Mouse (Mus musculus) G1E (cell line): ENCODE data around the gene Tom1l1. TPM values are rescaled to one million over a fixed set of nuclear protein-coding genes. Genes with fewer than 3 reads are reported as not detected.

Experiments
- ATAC-seq: 2 replicates; pipeline ENCODE4 v1.8.0; 2016; ENCODE audit warnings: mild to moderate bottlenecking; ENCODE audit not compliant: insufficient number of reproducible peaks, poor library complexity, low FRiP score, severe bottlenecking; ENCODE audit errors: extremely low read depth
- DNase-seq: peaks from one replicate; pipeline ENCODE4 v3.0.0; 2012; ENCODE audit warnings: low spot score
- H3K27me3 ChIP-seq: 2 replicates; pipeline ENCODE4 v1.6.1; 2012; ENCODE audit warnings: mild to moderate bottlenecking, low read length, inconsistent platforms; ENCODE audit not compliant: insufficient read depth
- H3K36me3 ChIP-seq: replicated peaks from 2 replicates; pipeline ENCODE3; 2012; ENCODE audit warnings: mild to moderate bottlenecking, inconsistent platforms
- H3K4me1 ChIP-seq: 2 replicates; pipeline ENCODE4 v1.6.1; 2012; ENCODE audit warnings: low read depth, low read length, inconsistent platforms, mixed read lengths; ENCODE audit not compliant: insufficient read depth
- H3K4me3 ChIP-seq: 2 replicates; pipeline ENCODE4 v1.5.1; 2012; ENCODE audit warnings: low read depth, mild to moderate bottlenecking, inconsistent platforms, low read length, moderate library complexity, mixed read lengths
- H3K9me3 ChIP-seq: replicated peaks from 2 replicates; pipeline ENCODE4 v1.6.1; 2012; ENCODE audit warnings: inconsistent platforms
- CTCF ChIP-seq: IDR thresholded peaks from 2 replicates; pipeline ENCODE4 v1.5.1; 2012; ENCODE audit warnings: low read depth, low read length, inconsistent platforms, mixed read lengths
- GATA1 ChIP-seq: IDR thresholded peaks from 2 replicates; pipeline ENCODE4 v1.6.1; 2012; ENCODE audit warnings: borderline replicate concordance, low read length, inconsistent platforms, mixed read lengths
- GATA2 ChIP-seq: IDR thresholded peaks from 2 replicates; pipeline ENCODE4 v1.6.1; 2012; ENCODE audit warnings: low read depth, low read length, inconsistent platforms, borderline replicate concordance
- POLR2AphosphoS5 ChIP-seq: IDR thresholded peaks from 2 replicates; pipeline ENCODE4 v1.6.1; 2012; ENCODE audit warnings: low read depth, low read length, inconsistent platforms; ENCODE audit not compliant: insufficient replicate concordance
- TAL1 ChIP-seq: conservative IDR thresholded peaks from 2 replicates; pipeline ENCODE4 v1.6.1; 2012; ENCODE audit warnings: low read depth, low read length, inconsistent platforms, mixed read lengths
- polyA plus RNA-seq: library from polyadenylated mRNA; stranded (reverse); fragments of >175 nt; gene quantifications from 2 replicates; pipeline ENCODE4 v1.2.3, GENCODE M21; 2012
- total RNA-seq, 2 experiments: library from RNA; stranded (forward) in 1 of 2; stranded (reverse) in 1 of 2; fragments of 200-1000 nt in 1 of 2; fragments of >200 nt in 1 of 2; fragmentation: Nextera tagmentation in 1 of 2; gene quantifications; 2 replicates each; pipeline ENCODE4 v1.2.3; 2014 to 2017

The Tom1l1 gene
- total and polyA plus RNA-seq, 3 experiments = 2.0 to 75.4 (median 43.2) TPM

DNA sequence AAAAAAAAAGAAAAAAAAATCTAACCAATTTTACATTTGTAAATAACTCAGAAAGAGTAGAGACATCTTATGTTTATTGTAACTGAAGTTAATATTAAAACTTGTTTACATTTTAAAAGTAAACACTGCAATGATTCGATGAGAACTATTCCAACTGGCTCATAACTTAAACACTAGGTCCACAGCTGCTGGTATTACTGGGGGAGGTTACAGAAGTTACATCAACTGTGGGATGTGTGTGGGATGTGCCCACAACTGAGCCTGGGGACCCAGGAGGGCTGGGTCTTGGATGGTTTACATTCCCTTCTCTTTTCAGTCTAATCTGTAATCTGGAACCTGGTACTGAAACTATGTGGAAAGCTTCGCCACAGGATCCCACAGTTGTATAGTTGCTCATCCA lies 85.1 kb downstream of the Tom1l1 start:
- ATAC-seq = no peak
- no peak for DNase-seq
- H3K36me3 ChIP-seq = peaks cover 30% of the 10 kb centered on the region

DNA sequence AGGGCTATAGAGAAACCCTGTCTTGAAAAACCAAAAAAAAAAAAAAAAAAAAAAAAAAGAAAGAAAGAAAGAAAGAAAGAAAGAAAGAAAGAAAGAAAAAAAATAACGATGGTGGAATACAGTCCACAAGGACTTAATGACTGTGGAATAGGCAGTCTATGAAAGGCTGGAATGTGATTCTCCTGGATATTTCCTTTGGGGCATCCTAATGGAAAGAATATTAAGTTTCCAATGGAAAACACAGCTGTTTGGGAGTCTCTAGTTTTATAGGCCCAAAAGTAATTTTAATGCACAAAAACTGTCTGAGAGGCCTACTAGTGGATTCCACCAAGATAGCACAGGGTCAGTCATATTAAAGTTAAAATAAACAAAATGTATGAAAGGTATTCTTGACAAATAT lies 92.3 kb downstream of the Tom1l1 start:
- ATAC-seq (no peak), DNase-seq (no peak)
- Histone ChIP-seq H3K4me1 (no peaks in the 10 kb centered on the region), H3K9me3 (no peaks in the 10 kb centered on the region), H3K4me3 (no peak overlapping the region), H3K36me3 (peaks cover 24% of the 10 kb centered on the region), H3K27me3 (no peaks in the 10 kb centered on the region)
- TF ChIP-seq POLR2AphosphoS5 = no peak
- no peak for TF ChIP-seq TAL1
- no peak for TF ChIP-seq GATA1
- no peak for TF ChIP-seq CTCF
- TF ChIP-seq GATA2 = no peak

More for the DNA sequence above, 85.1 kb downstream of the Tom1l1 start:
- TF ChIP-seq POLR2AphosphoS5 = no peak
- TF ChIP-seq TAL1 = no peak
- no peak for TF ChIP-seq CTCF
- no peak for TF ChIP-seq GATA1
- TF ChIP-seq GATA2 = no peak
- Histone ChIP-seq H3K4me3 (no peak overlapping the region), H3K27me3 (no peaks in the 10 kb centered on the region), H3K9me3 (no peaks in the 10 kb centered on the region), H3K4me1 (no peaks in the 10 kb centered on the region)

Other genes with a start within 250 kb of the Tom1l1 start
- 23.5 and 25.2 TPM in 2 replicates for gene Stxbp4, start 50.3 kb downstream of the Tom1l1 start, total RNA-seq (2014; fragmentation: Nextera tagmentation)
- gene Stxbp4, start 50.3 kb downstream of the Tom1l1 start, total RNA-seq (2017) = 6.2 and 8.2 TPM in 2 replicates
- gene Stxbp4, start 50.3 kb downstream of the Tom1l1 start, polyA plus RNA-seq = 0.22 and 0.28 TPM in 2 replicates
- 18.3 and 22.7 TPM in 2 replicates for gene Cox11, start 50.2 kb downstream of the Tom1l1 start, total RNA-seq (2014; fragmentation: Nextera tagmentation)
- 19.2 and 26.9 TPM in 2 replicates for gene Cox11, start 50.2 kb downstream of the Tom1l1 start, total RNA-seq (2017)
- 11.6 and 15.6 TPM in 2 replicates for gene Cox11, start 50.2 kb downstream of the Tom1l1 start, polyA plus RNA-seq